Mouse (Mus musculus) T-cell, adult 2 months (primary cell): Measurements from ENCODE around the gene Nf1.

Source experiments
- DNase-seq: peaks from one replicate; pipeline ENCODE4 v3.0.0; 2022; ENCODE audit warnings: low spot score

The Nf1 gene

DNA sequence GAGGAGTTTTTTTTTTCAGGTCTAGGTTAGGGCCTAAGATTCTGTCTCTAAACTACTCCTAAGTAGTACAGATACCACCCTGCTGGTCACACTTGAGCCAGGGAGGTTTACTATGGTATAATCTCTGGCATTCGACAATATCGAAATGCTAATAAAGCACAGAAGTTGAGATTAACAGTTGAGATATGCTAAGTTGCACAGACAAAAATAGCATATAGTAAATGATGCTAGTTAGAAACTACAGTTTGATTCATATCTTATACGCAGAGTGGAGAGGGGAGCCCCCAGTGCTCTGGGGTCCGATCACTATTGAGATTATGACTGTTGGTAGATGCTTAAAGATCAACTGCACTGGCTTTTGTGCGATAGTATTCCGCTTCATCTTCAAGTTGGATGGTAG, 189.7 kb downstream of the Nf1 start:
- DNase-seq: no peak

DNA sequence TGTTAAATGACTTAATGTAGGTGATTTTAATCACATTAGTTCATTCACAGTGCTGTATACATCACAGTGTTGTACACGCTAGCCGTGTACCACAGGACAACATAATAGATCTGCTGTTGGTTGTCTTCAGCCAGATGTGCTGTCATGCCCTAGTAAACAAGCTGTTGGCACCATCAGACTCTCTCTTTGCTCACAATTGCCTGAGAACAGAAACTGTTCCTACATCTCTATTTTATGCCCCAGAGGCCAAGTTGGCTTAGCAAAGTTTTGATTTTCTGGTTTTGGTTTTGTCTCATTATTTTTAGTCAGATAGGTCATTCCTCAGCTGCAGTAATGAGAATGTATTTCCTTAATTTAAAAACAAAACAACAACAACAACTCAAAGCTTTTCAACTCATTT, 190.2 kb downstream of the Nf1 start:
- peak; percentile 9 for DNase-seq

DNA sequence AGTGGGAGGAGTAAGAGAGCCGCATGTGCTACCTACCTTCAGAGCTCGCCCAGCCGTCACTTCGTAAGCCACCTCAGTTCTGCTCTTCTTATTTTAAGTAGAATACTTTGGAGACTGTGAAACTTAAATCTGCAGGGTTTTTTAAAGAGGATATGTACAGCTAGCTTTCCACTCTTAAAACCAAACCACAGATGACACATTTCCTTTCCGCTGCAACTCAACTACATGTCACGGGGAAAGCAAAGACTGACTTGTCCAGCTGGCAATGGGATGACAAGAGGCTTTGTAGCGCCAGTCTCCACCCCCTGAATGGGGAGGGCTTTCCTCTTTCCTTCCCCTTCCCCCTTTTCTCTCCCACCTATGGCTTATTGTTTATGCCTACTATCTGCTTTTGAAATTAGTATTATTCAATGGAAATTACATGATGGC, 190.9 kb downstream of the Nf1 start, which contains the start of the genes Evi2 and Evi2a:
TSS of gene Evi2 (minus strand) at position 257 of the 429 bp plus-strand sequence.
TSS of gene Evi2a (minus strand) at position 277 of the 429 bp plus-strand sequence.
- peak; percentile 81 for DNase-seq

DNA sequence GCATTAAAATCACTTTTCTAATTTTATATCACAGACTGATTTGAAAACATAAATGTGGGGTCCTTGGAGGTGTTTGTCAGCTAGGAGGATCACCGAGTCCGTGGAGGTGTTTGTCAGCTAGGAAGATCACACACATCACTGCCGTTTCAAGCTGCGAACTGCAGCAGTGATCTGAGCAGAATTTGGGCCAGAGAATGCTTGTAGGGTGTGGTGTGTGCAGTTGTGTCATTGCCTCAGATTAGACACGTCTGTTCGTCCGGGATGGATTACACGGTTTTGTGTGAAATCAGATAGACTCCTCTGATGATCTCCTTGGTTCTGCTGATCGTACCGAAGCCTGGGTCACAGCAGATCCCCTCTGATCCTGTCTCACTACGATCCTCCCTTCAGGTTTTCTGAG, 191.3 kb downstream of the Nf1 start:
- peak; percentile 57 for DNase-seq

DNA sequence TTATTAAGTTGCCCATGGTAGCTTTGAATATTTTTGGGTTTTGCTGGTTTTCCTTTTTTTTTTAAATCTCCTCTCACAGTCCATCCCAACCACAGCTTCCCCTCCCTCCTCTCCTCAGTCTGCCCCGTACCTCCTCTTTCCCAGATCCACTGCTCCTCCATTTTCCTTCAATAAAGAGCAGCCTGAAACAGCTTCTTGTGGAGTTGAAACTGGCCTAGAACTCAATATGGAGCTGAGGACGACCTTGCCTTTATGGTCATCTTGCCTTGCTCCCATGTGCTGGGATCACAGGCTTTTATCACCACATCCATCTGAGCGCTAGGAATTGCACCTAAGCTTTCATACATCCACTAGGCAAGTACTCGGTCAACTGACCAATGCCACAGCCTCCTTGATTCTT, 192.0 kb downstream of the Nf1 start:
- DNase-seq: no peak

DNA sequence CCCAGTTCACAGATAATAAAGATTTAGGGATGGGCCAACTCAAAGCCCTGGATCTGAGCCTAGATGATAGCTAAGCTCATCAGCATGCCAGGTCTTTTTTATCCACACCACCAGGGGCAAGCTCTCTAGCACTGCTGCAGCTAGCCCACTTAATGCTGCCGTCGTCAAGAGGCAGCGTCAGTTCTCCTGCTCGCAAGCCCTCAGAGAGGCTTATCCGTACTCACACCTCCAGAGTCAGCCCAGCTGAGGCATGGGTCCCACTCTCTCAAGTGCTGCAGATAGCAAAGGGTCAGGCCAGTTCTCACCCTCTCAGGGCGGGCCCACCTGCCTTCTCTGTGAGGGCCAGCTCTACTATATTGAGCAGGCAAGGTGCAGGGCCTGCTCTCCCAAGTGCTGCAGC, 193.8 kb downstream of the Nf1 start:
- no peak for DNase-seq

DNA sequence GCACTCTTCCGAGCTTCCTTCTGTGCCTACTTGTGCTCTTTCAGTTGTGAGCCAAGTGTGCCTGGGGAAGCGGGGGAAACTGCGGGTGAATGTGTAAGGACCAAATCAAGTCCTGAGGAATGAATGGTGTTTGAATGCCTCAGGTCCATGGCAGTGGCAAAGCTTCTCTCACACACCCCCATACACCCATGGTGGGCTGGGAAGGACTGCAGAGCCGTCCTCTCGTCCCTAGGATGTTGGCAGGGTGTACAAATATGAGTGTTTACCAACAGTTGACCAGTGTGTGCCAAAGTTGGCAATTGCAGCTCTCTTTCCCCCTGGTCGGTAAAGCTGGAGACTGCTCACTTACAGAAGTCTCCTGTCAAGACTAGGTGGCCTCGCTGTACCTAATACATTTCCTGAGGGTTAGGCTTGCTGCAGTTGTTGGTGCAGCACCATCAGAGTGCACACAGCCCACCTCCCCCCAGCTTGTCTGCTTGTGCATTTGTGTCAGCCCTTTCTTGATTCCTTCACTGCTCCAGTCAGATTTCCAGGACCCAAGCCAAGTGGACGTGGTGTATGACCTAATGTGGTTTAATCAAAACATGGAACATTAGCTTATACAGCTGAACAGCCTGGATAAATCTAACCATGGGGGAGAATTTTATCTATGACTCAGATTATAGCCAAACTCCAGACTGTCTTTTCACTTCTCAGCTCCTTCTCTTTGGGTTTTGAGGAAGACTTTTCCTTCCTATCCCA, 194.6 kb downstream of the Nf1 start:
- DNase-seq: no peak

DNA sequence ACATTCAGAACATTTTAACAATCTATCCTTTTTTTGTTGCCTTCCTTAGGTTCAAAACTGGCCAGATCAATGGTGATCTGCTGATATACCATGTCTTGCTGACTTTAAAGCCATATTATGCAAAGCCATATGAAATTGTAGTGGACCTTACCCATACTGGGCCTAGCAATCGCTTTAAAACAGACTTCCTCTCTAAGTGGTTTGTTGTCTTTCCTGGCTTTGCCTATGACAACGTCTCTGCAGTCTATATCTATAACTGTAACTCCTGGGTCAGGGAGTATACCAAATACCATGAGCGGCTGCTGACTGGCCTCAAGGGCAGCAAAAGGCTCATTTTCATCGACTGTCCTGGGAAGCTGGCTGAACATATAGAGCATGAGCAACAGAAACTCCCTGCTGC, 196.1 kb downstream of the Nf1 start:
- DNase-seq: no peak

DNA sequence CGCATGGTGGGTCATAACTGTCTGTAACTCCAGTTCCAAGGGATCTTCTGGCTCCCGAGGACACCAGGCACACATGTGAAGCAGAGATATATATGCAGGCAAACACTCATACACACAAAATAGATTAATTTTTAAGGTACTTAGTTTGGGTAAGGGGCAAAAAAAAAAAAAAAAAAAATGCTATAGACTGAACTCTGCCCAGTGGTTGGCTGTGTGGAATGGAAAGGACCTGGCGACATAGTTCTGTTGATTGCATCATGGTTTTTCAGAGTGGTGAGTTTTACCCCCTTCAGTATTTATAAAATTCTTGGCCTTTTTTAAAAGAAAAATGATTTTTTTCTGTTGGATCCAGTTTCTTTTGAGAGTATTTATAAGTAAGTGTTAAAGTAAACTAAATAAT, 196.8 kb downstream of the Nf1 start:
- DNase-seq: no peak

DNA sequence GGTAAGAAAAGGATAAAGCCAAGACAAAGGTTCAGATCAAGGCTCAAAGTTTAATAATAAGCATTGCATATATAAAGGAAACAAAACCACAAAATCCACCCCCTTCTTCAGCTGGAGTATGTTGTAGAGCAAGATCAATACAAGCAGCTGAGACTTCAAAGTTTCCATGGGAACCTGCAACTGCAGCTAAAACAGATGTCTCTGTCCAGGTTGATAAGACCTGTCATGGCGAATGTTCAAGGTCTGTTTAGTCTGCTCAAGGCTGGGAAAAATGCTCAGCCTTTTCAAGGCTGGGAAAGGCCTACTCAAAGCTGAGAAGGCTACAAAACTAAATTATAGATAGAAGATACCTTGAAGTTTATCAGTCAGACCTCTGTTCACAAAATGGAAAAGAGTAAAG, 213.1 kb downstream of the Nf1 start:
- DNase-seq: peak; percentile 13

DNA sequence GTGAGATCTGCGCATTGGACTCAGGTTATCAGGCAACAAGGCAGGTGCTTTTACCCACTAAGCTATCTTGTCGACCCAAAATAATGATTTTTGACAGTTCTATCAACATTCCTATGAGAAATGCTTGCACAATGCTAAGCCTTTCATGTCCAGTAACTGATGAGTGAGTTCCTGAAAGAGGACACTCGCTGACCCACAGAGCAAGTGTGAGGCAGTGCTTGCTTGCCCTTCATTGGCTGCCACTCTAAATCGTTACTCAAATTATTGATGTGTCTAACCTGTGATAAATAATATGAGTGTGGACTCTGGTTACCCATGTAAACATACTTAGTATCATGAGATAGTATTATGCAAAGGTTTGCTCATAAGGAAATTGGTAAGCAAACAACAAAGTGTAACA, 221.0 kb downstream of the Nf1 start:
- no peak for DNase-seq

DNA sequence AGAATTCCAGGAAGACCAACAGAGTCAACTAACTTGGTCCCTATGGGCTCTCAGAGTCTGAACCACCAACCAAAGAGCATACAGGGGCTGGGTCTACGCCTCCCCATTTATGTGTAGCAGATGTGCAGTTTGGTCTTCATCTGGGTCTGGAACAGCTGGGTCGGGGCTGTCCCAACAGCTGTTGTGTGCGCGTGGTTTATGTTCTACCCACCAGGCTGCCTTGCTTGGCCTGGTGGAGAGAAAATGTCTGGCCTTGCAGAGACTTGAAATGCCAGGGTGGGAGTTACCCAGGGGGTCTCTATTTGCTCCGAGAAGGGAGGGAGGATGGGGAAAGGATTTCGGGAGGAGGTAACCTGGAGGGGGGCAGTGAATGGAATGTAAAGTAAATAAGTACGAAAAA, 224.0 kb downstream of the Nf1 start:
- no peak for DNase-seq

DNA sequence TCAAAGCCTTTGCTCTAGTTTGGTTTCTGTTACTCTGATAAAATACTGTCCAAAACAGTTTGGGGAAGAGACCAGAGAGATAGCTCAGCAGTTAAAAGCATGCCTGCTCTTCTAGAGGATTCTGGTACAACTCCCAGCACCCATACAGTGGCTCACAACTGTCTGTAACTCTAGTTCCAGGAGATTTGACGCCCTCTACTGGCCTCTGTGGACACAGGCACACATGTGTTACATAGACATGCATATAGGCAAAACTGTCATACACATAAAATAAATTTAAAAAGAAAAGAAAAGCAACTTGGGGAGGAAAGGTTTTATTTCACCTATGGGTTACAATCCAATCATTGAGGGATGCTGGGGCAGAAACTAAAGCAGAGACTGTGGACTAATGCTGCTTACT, 227.5 kb downstream of the Nf1 start:
- DNase-seq: no peak

DNA sequence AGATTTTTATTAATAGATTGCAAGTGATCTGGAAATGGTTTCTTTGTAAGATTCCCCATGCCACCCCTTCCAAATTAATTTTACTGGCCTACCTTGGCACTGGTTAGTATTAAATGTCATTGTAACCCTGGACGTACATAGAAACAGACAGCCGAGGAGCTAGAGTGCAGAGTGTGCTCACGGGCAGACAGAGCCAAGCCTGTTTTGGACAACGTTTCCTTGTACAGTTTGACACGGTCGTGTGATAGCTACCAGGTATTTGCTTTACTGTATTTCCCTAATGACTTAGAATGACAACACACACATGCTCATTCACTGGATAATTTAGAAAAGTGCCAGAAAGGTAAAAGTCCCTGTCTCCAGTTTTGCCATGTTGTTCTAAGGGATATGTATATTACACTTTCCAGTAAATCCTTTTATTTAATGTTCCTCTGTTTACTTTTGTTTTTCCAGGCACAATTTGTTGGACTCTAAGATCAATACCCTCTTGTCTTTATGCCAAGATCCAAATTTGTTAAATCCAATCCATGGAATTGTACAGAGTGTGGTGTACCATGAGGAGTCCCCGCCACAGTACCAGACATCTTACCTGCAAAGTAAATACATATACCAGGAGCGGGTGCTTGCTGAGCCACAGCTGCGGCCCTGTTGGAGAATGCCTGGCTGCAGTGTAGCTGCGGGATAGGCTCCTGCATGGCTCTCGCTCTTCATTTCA, 228.9 kb downstream of the Nf1 start:
- no peak for DNase-seq

DNA sequence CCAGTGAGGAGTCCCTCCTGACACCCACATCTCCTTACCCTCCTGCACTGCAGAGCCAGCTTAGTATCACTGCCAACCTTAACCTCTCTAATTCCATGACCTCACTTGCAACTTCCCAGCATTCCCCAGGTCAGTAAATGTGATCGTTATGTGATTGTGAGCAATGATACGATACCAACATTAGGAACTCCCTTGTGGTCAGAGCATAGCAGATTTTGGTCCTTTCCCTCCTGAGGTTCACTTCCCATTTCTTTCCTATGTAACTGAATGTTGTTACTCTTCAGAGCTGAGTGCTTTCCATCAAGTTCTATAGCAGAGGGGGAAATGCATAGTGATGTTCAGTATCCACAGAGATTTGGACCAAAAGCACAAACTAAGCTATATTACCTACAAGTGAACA, 230.8 kb downstream of the Nf1 start:
- DNase-seq: no peak

DNA sequence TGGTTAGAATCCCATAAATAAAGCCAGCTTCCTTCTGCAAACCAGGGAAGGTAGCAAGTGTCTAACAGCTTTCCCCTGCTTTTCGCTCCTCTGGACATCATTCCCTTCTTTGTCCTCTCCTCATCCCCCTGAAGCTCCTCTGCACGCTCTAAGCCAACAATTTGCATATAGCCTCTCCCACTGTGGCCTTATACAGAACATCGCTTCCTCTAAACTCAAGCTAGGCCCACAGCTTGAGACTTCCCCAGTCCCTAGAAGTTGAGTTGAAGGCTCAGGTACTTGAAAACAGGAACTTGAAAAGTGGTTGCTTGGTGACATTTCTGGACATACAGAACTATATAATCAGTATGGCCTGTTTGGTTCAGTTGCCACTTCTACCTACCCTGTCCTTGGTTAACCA, 234.3 kb downstream of the Nf1 start:
- DNase-seq: no peak

DNA sequence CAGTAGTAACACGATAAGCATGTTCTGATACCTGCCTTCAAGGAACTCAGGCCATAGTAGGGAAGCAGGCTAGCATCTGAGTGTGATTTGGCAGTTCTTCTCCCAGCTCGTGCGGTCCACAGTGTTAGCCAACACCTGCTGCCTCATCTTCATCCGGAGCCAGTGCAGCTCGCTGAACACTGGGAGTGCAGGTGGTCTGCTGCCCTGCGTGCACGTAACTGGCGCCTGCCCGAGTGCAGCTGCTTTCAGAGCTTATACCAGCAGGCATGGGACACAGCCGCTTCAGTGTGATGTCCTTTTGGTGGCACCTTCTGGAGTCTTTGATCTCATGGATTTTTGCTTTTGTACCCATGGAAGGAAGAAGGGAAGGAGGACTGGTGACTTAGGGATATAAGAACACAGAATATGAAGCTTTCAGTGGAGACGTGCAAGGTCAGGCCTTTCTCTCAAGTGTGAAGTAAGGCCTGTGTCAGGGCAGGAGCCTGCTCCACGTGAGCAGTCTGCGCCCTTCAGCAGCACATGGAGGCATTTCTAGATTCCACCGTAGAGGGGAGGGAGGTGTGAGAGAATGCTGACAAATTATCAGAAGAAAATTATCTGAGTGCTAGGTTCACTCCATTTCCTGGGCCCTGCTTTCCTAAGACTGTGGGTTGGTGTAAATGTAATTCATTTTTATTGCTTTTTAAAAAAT, 236.0 kb downstream of the Nf1 start:
- no peak for DNase-seq

DNA sequence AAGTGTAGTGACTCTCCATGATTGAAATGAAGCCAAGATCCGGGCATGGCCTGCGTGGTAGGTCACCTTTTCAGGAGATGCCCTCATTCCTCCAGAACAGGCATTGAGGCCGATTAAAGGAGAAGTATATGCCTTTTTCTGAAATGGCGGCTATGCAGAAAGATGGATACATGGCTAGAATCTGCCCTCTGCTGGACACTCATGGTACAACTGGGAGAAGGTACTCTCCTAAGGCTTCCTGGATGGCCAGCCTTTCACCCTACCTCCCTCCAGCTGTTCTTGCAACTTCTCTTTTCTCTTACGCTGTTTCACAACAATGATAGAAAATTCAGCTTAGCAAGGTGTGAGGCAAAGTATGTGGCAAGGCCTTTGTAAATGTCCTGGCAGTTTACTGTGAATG, 238.2 kb downstream of the Nf1 start:
- DNase-seq: peak; percentile 75

DNA sequence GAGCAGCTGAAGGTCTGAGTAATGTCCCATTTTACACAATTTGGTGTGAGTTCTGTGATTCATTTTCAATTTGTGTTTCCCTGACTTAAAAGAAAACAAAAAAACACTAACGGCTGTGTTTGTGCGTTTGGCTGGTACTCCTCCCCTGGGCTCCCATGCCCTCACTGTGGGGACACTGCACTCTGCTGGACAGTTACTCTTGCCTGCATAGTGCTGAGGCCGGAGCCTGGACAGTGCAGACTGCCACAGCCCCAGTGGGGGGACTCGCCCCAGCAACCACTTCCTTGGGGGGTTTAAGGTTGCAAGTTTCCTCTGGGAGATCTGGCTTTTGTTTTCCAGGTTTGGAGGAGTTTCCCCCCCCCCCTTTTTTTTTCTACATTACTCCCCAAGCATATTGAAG, 241.2 kb downstream of the Nf1 start:
- DNase-seq: no peak

DNA sequence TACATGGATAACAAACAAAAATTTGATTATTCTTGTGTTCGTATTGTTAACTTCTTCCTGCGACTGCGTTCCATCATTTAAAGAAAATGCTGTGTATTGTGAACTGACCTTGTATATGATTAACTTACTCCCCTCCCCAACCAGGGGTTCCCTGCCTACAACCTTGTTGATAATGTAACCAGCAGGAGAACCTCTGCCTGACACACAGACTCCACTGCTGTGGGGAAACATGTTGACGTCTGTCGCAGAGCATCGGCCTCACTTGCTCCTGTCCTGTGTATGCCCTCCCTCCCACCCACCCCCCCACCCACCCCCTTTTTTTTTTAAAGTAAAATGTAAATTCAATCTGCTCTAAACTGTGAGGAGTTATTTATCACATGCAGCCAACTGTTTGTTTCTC, 241.8 kb downstream of the Nf1 start:
- no peak for DNase-seq

DNA sequence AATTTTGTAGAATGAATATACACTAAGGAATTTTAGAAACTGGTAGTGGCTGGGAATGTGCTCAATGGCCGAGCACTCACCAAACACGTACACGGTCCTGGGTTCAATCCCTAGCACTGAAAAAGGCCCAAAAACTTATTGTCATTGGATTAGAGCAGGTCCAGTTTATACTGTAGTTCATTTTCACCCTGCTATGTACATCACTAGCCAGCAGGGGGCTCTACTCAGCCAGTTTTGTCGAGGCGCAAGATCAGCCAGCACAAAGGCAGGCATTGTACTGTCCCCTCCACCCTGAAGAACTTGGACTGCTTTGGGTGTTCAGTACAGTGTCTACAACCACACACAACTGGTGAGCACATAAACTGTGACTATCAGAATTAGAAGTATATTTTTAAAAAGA, 244.7 kb downstream of the Nf1 start:
- peak; percentile 62 for DNase-seq

DNA sequence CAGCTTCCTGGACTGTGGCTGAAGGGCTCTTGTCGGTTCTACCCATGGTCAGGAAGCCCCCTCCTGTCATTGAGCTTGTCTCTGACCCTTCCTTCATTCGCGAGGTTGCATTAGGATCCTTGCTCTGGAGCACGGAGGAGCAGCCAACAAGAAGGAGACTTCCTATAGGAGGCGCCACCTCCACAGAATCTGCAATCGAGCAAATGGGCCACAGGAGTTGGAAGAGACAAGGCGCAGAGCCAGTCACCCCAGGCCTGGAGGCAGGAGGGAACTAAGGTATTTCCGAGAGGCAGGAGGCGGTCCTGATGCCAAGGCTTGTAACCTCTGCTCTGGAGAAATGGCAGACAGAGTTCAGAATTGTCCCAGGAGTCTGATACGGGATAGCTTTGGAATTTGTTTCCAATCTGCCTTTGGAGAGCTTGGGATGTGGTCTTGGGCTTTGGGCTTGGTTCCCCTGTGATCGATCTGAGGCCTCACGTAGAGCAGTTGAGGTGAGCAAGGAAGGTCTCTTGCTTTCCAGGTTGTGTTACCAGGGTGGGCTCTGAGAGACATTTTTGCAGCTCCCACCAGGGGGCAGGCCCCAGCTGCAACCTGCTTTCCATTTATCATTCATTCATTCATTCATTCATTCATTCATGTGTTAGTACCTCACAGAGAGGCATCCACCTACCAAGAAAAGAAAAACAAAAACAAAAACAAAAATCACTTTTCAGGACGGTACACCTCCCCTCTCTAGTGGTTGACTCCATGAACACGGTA, 250.0 kb downstream of the Nf1 start:
- peak; percentile 34 for DNase-seq
